Mouse (Mus musculus): ENCODE results near the gene Dagla. TPM values are rescaled to one million over a fixed set of nuclear protein-coding genes. Genes with fewer than 3 reads are reported as not detected.

Dagla gene
- polyA plus RNA-seq, 1 experiment from 2014 or later: 0.98 TPM

DNA sequence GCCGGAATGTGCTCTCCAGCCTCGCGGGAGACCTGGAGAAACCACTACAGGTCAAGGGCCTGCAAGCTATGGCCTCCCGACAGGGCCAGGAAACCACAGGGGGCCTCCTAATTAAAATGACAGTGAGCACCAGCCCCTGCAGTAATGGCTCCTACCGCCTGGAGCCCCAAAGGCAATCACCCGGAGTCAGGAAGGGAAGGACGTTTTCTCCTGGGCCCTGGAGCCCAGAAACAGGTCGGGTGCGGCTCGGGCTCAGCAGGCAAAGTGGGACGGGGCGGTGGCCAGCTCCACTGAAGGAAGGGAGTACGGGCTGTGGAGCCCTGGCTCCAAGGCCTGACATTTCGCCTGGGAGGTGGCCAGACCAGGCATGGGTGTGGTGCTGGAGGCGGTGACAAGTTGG is 37.6 kb downstream of the Dagla start:
- DNase-seq (ENCODE audit: low spot score) (no peak), ATAC-seq (replicated peaks; ENCODE audit: insufficient number of reproducible peaks, low FRiP score, low TSS enrichment, low read depth) (no peak)
- no peak overlapping the region; the same call in 1 of the 2 replicates for H3K9ac ChIP-seq (replicated peaks; ENCODE audit: low read length)
- no peaks in the 10 kb centered on the region; the same call in 1 of the 2 replicates for H3K27me3 ChIP-seq (ENCODE audit: control insufficient read depth, insufficient read depth, low read length)
- WGBS: 16% methylated on average over 15 of the region's 15 CpGs
- peaks cover 9% of the 10 kb centered on the region for H3K4me1 ChIP-seq (ENCODE audit: control insufficient read depth, insufficient read depth, low read length)
- H3K27ac ChIP-seq (replicated peaks; ENCODE audit: low read depth, low read length): no peak overlapping the region
- no peaks in the 10 kb centered on the region for H3K9me3 ChIP-seq (replicated peaks; ENCODE audit: control insufficient read depth, low read length)
- H3K4me3 ChIP-seq (ENCODE audit: low read depth, low read length): no peak overlapping the region
- no peaks in the 10 kb centered on the region for H3K36me3 ChIP-seq (replicated peaks; ENCODE audit: control insufficient read depth, insufficient read depth, low read depth, low read length)
- no peak overlapping the region; the same call in 1 of the 2 replicates for H3K4me2 ChIP-seq (ENCODE audit: low read depth, low read length)

GRCm38 (mm10) chr19:10266196-10266850 is 38.4 kb downstream of the Dagla start:
- H3K4me2 ChIP-seq (ENCODE audit: low read depth, low read length): no peak overlapping the region
- no peaks in the 10 kb centered on the region for H3K36me3 ChIP-seq (replicated peaks; ENCODE audit: control insufficient read depth, insufficient read depth, low read depth, low read length)
- H3K9me3 ChIP-seq (replicated peaks; ENCODE audit: control insufficient read depth, low read length): no peaks in the 10 kb centered on the region
- H3K4me1 ChIP-seq (ENCODE audit: control insufficient read depth, insufficient read depth, low read length): peaks cover 9% of the 10 kb centered on the region
- 25% methylated on average over 14 of the region's 14 CpGs for WGBS
- no peak overlapping the region for H3K4me3 ChIP-seq (ENCODE audit: low read depth, low read length)
- no peak overlapping the region for H3K9ac ChIP-seq (replicated peaks; ENCODE audit: low read length)
- H3K27ac ChIP-seq (replicated peaks; ENCODE audit: low read depth, low read length): no peak overlapping the region
- no peak for ATAC-seq (replicated peaks; ENCODE audit: insufficient number of reproducible peaks, low FRiP score, low TSS enrichment, low read depth)
- no peaks in the 10 kb centered on the region; the same call in 1 of the 2 replicates for H3K27me3 ChIP-seq (ENCODE audit: control insufficient read depth, insufficient read depth, low read length)
- DNase-seq (ENCODE audit: low spot score): peak; percentile 82

DNA sequence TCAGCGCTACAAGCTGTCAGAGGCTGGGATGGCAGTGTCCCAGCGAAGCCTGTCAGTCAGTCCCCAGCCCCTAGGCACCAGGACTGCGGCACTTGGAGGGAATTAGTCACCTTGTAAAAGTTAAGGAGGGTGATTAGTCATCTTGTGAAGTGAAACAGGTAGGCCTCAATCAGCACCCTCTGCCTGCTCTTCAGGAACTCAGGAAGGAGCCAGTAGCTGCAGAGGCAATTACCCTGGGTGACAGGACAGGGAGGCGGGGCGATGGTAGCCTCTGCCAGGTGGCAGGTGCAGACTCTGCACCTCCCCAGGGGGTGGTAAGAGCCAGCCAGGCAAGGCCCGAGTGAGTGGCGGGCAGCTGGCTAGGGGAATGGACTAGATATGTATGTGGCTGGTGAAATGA is 43.3 kb downstream of the Dagla start:
- ATAC-seq (replicated peaks; ENCODE audit: insufficient number of reproducible peaks, low FRiP score, low TSS enrichment, low read depth): no peak
- Histone ChIP-seq H3K27me3 (ENCODE audit: control insufficient read depth, insufficient read depth, low read length) (no peaks in the 10 kb centered on the region), H3K4me3 (ENCODE audit: low read depth, low read length) (no peak overlapping the region), H3K4me1 (ENCODE audit: control insufficient read depth, insufficient read depth, low read length) (no peaks in the 10 kb centered on the region; the same call in 1 of the 2 replicates), H3K27ac (replicated peaks; ENCODE audit: low read depth, low read length) (no peak overlapping the region), H3K36me3 (replicated peaks; ENCODE audit: control insufficient read depth, insufficient read depth, low read depth, low read length) (no peaks in the 10 kb centered on the region), H3K9ac (replicated peaks; ENCODE audit: low read length) (no peak overlapping the region), H3K9me3 (replicated peaks; ENCODE audit: control insufficient read depth, low read length) (no peaks in the 10 kb centered on the region), H3K4me2 (ENCODE audit: low read depth, low read length) (no peak overlapping the region)
- 69% methylated on average over 7 of the region's 7 CpGs for WGBS
- DNase-seq (ENCODE audit: low spot score): no peak

- no peaks in the 10 kb centered on the region for H3K27me3 ChIP-seq (ENCODE audit: control insufficient read depth, insufficient read depth, low read length)
- no peak overlapping the region for H3K27ac ChIP-seq (replicated peaks; ENCODE audit: low read depth, low read length)
- no peak overlapping the region for H3K4me2 ChIP-seq (ENCODE audit: low read depth, low read length)
- H3K4me1 ChIP-seq (ENCODE audit: control insufficient read depth, insufficient read depth, low read length): no peaks in the 10 kb centered on the region
- DNase-seq (ENCODE audit: low spot score) (peak; percentile 88), ATAC-seq (replicated peaks; ENCODE audit: insufficient number of reproducible peaks, low FRiP score, low TSS enrichment, low read depth) (peak; percentile 79)
- no peaks in the 10 kb centered on the region for H3K36me3 ChIP-seq (replicated peaks; ENCODE audit: control insufficient read depth, insufficient read depth, low read depth, low read length)
- H3K4me3 ChIP-seq (ENCODE audit: low read depth, low read length): no peak overlapping the region
- no peaks in the 10 kb centered on the region for H3K9me3 ChIP-seq (replicated peaks; ENCODE audit: control insufficient read depth, low read length)
- no peak overlapping the region for H3K9ac ChIP-seq (replicated peaks; ENCODE audit: low read length)
- 17% methylated on average over 6 of the region's 6 CpGs for WGBS
These were observed 46.2 kb downstream of the Dagla start for GRCm38 (mm10) chr19:10258279-10259011.

DNA sequence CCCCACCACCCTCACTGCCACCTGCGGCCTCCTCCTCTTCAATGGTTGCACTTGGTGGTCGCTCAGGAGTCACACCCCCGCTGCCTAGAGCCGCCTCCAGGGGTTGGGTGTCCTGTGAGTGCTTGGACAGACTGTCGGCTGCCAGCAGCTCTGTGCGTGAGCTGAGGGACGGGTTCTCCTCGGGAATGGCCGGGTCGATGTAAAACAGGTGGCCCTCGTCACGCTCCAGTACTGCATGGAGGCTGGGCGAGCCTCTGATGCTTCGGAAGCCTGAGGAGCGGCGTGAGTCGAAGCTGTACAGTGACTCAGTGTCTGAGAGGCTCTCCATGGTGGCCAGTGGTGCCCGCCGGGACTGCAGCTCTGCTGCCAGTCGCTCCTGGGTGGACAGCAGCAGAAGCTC is 56.5 kb downstream of the Dagla start:
- ATAC-seq (replicated peaks; ENCODE audit: insufficient number of reproducible peaks, low FRiP score, low TSS enrichment, low read depth): no peak
- 46% methylated on average over 20 of the region's 20 CpGs for WGBS
- no peak overlapping the region for H3K27ac ChIP-seq (replicated peaks; ENCODE audit: low read depth, low read length)
- no peak overlapping the region for H3K4me2 ChIP-seq (ENCODE audit: low read depth, low read length)
- peak; percentile 46 for DNase-seq (ENCODE audit: low spot score)
- no peaks in the 10 kb centered on the region for H3K27me3 ChIP-seq (ENCODE audit: control insufficient read depth, insufficient read depth, low read length)
- H3K4me3 ChIP-seq (ENCODE audit: low read depth, low read length): no peak overlapping the region
- no peak overlapping the region for H3K9ac ChIP-seq (replicated peaks; ENCODE audit: low read length)
- no peaks in the 10 kb centered on the region for H3K9me3 ChIP-seq (replicated peaks; ENCODE audit: control insufficient read depth, low read length)
- peaks cover 4% of the 10 kb centered on the region; the same call in 1 of the 2 replicates for H3K4me1 ChIP-seq (ENCODE audit: control insufficient read depth, insufficient read depth, low read length)
- no peaks in the 10 kb centered on the region for H3K36me3 ChIP-seq (replicated peaks; ENCODE audit: control insufficient read depth, insufficient read depth, low read depth, low read length)

GRCm38 (mm10) chr19:10247165-10247564 is 57.5 kb downstream of the Dagla start:
- Histone ChIP-seq H3K27ac (replicated peaks; ENCODE audit: low read depth, low read length) (no peak overlapping the region), H3K4me2 (ENCODE audit: low read depth, low read length) (no peak overlapping the region), H3K27me3 (ENCODE audit: control insufficient read depth, insufficient read depth, low read length) (no peaks in the 10 kb centered on the region), H3K4me3 (ENCODE audit: low read depth, low read length) (no peak overlapping the region), H3K9ac (replicated peaks; ENCODE audit: low read length) (no peak overlapping the region), H3K4me1 (ENCODE audit: control insufficient read depth, insufficient read depth, low read length) (peaks cover 4% of the 10 kb centered on the region; the same call in 1 of the 2 replicates), H3K9me3 (replicated peaks; ENCODE audit: control insufficient read depth, low read length) (no peaks in the 10 kb centered on the region), H3K36me3 (replicated peaks; ENCODE audit: control insufficient read depth, insufficient read depth, low read depth, low read length) (no peaks in the 10 kb centered on the region)
- 27% methylated on average over 6 of the region's 6 CpGs for WGBS
- ATAC-seq (replicated peaks; ENCODE audit: insufficient number of reproducible peaks, low FRiP score, low TSS enrichment, low read depth): no peak
- DNase-seq (ENCODE audit: low spot score): no peak

- DNase-seq (ENCODE audit: low spot score) (peak; percentile 65), ATAC-seq (replicated peaks; ENCODE audit: insufficient number of reproducible peaks, low FRiP score, low TSS enrichment, low read depth) (no peak)
- H3K36me3 ChIP-seq (replicated peaks; ENCODE audit: control insufficient read depth, insufficient read depth, low read depth, low read length): no peaks in the 10 kb centered on the region
- H3K9me3 ChIP-seq (replicated peaks; ENCODE audit: control insufficient read depth, low read length): no peaks in the 10 kb centered on the region
- H3K27ac ChIP-seq (replicated peaks; ENCODE audit: low read depth, low read length): no peak overlapping the region
- H3K9ac ChIP-seq (replicated peaks; ENCODE audit: low read length): no peak overlapping the region
- H3K4me2 ChIP-seq (ENCODE audit: low read depth, low read length): no peak overlapping the region
- H3K27me3 ChIP-seq (ENCODE audit: control insufficient read depth, insufficient read depth, low read length): no peaks in the 10 kb centered on the region
- WGBS: 12% methylated on average over 3 of the region's 3 CpGs
- H3K4me3 ChIP-seq (ENCODE audit: low read depth, low read length): no peak overlapping the region
- H3K4me1 ChIP-seq (ENCODE audit: control insufficient read depth, insufficient read depth, low read length): peaks cover 8% of the 10 kb centered on the region; the same call in 1 of the 2 replicates
These were observed 60.5 kb downstream of the Dagla start for GRCm38 (mm10) chr19:10244183-10244582.

DNA sequence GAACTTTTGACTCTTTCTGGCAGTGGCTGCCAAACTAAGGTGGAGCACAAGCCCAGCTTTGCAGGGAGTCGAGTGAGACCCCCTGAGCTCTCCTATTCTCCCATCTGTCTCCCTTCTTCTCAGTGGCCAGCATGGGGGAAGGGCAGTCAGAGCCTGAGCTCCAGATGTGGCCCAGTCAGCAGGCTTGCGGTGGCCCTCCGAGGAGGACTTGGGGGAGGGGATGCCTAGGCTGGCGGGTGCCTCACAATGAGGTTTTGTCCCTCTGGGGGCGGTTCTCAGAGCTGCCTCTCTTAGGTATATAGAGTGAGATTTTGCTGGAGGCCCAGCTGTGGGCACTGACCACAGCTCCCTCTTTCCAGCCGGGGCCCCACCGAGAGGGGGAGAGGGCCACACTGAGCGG is 61.8 kb downstream of the Dagla start:
- no peak overlapping the region for H3K4me2 ChIP-seq (ENCODE audit: low read depth, low read length)
- ATAC-seq (replicated peaks; ENCODE audit: insufficient number of reproducible peaks, low FRiP score, low TSS enrichment, low read depth) (no peak), DNase-seq (ENCODE audit: low spot score) (peak; percentile 56)
- no peaks in the 10 kb centered on the region for H3K27me3 ChIP-seq (ENCODE audit: control insufficient read depth, insufficient read depth, low read length)
- peaks cover 10% of the 10 kb centered on the region; the same call in 1 of the 2 replicates for H3K4me1 ChIP-seq (ENCODE audit: control insufficient read depth, insufficient read depth, low read length)
- H3K9ac ChIP-seq (replicated peaks; ENCODE audit: low read length): no peak overlapping the region
- H3K27ac ChIP-seq (replicated peaks; ENCODE audit: low read depth, low read length): no peak overlapping the region
- H3K36me3 ChIP-seq (replicated peaks; ENCODE audit: control insufficient read depth, insufficient read depth, low read depth, low read length): no peaks in the 10 kb centered on the region
- no peaks in the 10 kb centered on the region for H3K9me3 ChIP-seq (replicated peaks; ENCODE audit: control insufficient read depth, low read length)
- 2% methylated on average over 8 of the region's 8 CpGs for WGBS
- H3K4me3 ChIP-seq (ENCODE audit: low read depth, low read length): no peak overlapping the region

Measured in embryonic facial prominence, embryonic 11.5 days (tissue).